Mouse (Mus musculus) layer of hippocampus, postnatal 10 days (tissue): ENCODE data around the gene 2310011J03Rik. TPM values are rescaled to one million over a fixed set of nuclear protein-coding genes. Genes with fewer than 3 reads are reported as not detected.

Experiments
- microRNA-seq, 2 experiments: library from miRNA; unstranded; fragments of <30 nt; microRNA quantifications; one replicate each; pipeline ENCODE4 v1.2.0; 2021
- total RNA-seq, 2 experiments: library from RNA; stranded (reverse); gene quantifications; 2 replicates each; pipeline ENCODE4 v1.2.3; 2021

The 2310011J03Rik gene
- total RNA-seq, 2 experiments from 2014 or later: 19.7 to 22.2 TPM

Small RNA genes lying within 50 kb of the gene (microRNA-seq; reads per million reads assigned to microRNA genes)
- 1.3 to 3.1 reads per million in 2 experiments for gene Mir6911

Other genes starting within 250 kb of the 2310011J03Rik start
- gene Sbno2, start 215.0 kb downstream of the 2310011J03Rik start, total RNA-seq: 10 to 100 TPM; 19.7 to 23.9 TPM
- 10 to 100 TPM; 77.1 to 88.3 TPM for gene Stk11, start 204.7 kb downstream of the 2310011J03Rik start, total RNA-seq
- 100 to 1,000 TPM; 385 to 392 TPM for gene Atp5d, start 181.9 kb downstream of the 2310011J03Rik start, total RNA-seq
- gene Cbarp, start 179.7 kb downstream of the 2310011J03Rik start, total RNA-seq: 100 to 1,000 TPM; 360 to 374 TPM
- 100 to 1,000 TPM; 112 to 128 TPM for gene Midn, start 172.3 kb downstream of the 2310011J03Rik start, total RNA-seq
- gene Cirbp, start 154.6 kb downstream of the 2310011J03Rik start, total RNA-seq: 100 to 1,000 TPM; 154 to 175 TPM
- 1 to 10 TPM; 4.3 to 6.7 TPM for gene 1600002K03Rik, start 147.6 kb downstream of the 2310011J03Rik start, total RNA-seq
- 10 to 100 TPM; 16.8 to 19.8 TPM for gene Efna2, start 141.1 kb downstream of the 2310011J03Rik start, total RNA-seq
- 10 to 100 TPM; 40.3 to 46.6 TPM for gene Mum1, start 94.1 kb downstream of the 2310011J03Rik start, total RNA-seq
- 100 to 1,000 TPM; 143 to 152 TPM for gene Ndufs7, start 71.4 kb downstream of the 2310011J03Rik start, total RNA-seq
- 10 to 100 TPM; 27.8 to 31.5 TPM for gene Gamt, start 59.5 kb downstream of the 2310011J03Rik start, total RNA-seq
- 10 to 100 TPM; 94.6 to 96.3 TPM for gene Dazap1, start 59.1 kb downstream of the 2310011J03Rik start, total RNA-seq
- gene Rps15, start 28.1 kb downstream of the 2310011J03Rik start, total RNA-seq: 100 to 1,000 TPM; 733 to 857 TPM
- 100 to 1,000 TPM; 179 to 181 TPM for gene Apc2, start 24.6 kb downstream of the 2310011J03Rik start, total RNA-seq
- gene Pcsk4, start 9.0 kb upstream of the 2310011J03Rik start, total RNA-seq: 1 to 10 TPM; 7.1 to 8.0 TPM
- 10 to 100 TPM; 10.3 to 11.6 TPM for gene Reep6, start 9.4 kb upstream of the 2310011J03Rik start, total RNA-seq
- gene Adamtsl5, start 27.9 kb upstream of the 2310011J03Rik start, total RNA-seq: 1 to 10 TPM in 1 of 2 experiments, under 1 TPM in 1; 0.75 to 1.2 TPM
- 1 to 10 TPM; 1.7 to 3.8 TPM for gene Plk5, start 35.9 kb upstream of the 2310011J03Rik start, total RNA-seq
- gene Mex3d, start 67.1 kb upstream of the 2310011J03Rik start, total RNA-seq: 10 to 100 TPM; 33.6 to 36.6 TPM
- gene Mbd3, start 79.0 kb upstream of the 2310011J03Rik start, total RNA-seq: 100 to 1,000 TPM; 119 to 129 TPM
- 100 to 1,000 TPM; 503 to 527 TPM for gene Uqcr11, start 86.3 kb upstream of the 2310011J03Rik start, total RNA-seq
- 10 to 100 TPM; 36.1 to 42.9 TPM for gene Tcf3, start 113.1 kb upstream of the 2310011J03Rik start, total RNA-seq
- gene Onecut3, start 174.3 kb upstream of the 2310011J03Rik start, total RNA-seq: under 1 TPM; 0.07 TPM
- gene Atp8b3, start 218.6 kb upstream of the 2310011J03Rik start, total RNA-seq: under 1 TPM; 0.21 to 0.38 TPM
- gene Rexo1, start 241.0 kb upstream of the 2310011J03Rik start, total RNA-seq: 10 to 100 TPM; 49.5 to 53.9 TPM